Mouse (Mus musculus) stomach, postnatal 0 days (tissue): ENCODE data around the gene Mms19.

Source experiments
- CTCF ChIP-seq: IDR thresholded peaks from 2 replicates; pipeline ENCODE4 v1.5.1; 2016; ENCODE audit warnings: antibody characterized with exemption, low read depth, mild to moderate bottlenecking, moderate library complexity
- EP300 ChIP-seq: optimal IDR thresholded peaks from 2 replicates; pipeline ENCODE3; 2016; ENCODE audit warnings: antibody characterized with exemption

GRCm38 (mm10) chr19:41981931-41982790 is 1.2 kb upstream of the Mms19 start:
- no peak for TF ChIP-seq CTCF
- no peak for TF ChIP-seq EP300
